Mouse (Mus musculus): ENCODE results near the gene Prn. TPM values are rescaled to one million over a fixed set of nuclear protein-coding genes. Genes with fewer than 3 reads are reported as not detected.

Prn gene
- polyA plus RNA-seq, 1 experiment, result not detected

DNA sequence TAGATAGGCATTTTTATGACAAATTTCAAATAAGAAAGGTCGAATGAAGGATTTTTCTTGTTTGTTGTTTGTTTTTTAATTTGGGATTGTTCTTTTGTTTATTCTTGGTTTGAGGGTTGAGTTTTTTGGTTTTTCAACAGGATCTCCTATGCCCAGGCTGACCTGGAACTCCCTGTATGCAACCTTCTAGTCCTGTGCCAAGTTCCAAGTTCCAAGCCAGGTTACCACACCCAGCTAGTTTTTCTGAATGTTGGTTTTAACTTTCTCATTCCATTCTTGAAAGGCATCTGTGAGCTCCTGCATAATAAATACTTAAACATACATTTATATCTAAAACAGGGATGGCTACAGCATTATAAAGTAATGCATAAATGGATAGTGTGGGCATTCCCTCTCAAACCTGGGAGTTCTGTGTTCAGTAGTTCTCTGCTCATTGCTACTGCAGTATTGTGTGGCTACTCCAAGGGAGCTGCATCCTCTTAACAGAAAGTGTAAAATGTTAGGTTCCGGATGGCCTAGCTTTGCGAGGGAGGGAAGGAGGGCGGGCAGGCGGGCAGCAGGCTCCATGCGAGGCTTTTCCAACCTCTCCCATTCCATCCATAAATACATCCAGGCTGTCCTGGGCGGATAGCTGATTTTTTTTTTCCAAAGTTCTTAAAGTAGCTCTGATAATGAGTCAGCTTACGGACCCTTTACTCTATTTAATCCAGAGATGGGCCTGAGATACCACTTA is 2.9 kb downstream of the Prn start:
- TF ChIP-seq POLR2A (IDR thresholded peaks at IDR 0.05; ENCODE audit: low read depth, low read length), result no peak
- TF ChIP-seq CTCF (IDR thresholded peaks at IDR 0.05; ENCODE audit: extremely low read depth, insufficient read depth, insufficient read length, insufficient replicate concordance), result no peak
- no peaks in the 10 kb centered on the region for H3K4me1 ChIP-seq (ENCODE audit: control insufficient read depth, insufficient read depth, insufficient read length)
- 88% methylated on average over 8 of the region's 8 CpGs for WGBS
- H3K4me3 ChIP-seq (ENCODE audit: extremely low read depth, insufficient read depth, insufficient read length), result no peak overlapping the region
- H3K36me3 ChIP-seq (ENCODE audit: control insufficient read depth, insufficient read depth, low read length), result no peaks in the 10 kb centered on the region
- H3K27me3 ChIP-seq (ENCODE audit: control insufficient read depth, insufficient read depth, low read length), result no peaks in the 10 kb centered on the region
- DNase-seq (ENCODE audit: low read depth in 1 of 2, low spot score in 2 of 2), result no peak
- no peak overlapping the region for H3K27ac ChIP-seq (ENCODE audit: insufficient read depth, low read length)

DNA sequence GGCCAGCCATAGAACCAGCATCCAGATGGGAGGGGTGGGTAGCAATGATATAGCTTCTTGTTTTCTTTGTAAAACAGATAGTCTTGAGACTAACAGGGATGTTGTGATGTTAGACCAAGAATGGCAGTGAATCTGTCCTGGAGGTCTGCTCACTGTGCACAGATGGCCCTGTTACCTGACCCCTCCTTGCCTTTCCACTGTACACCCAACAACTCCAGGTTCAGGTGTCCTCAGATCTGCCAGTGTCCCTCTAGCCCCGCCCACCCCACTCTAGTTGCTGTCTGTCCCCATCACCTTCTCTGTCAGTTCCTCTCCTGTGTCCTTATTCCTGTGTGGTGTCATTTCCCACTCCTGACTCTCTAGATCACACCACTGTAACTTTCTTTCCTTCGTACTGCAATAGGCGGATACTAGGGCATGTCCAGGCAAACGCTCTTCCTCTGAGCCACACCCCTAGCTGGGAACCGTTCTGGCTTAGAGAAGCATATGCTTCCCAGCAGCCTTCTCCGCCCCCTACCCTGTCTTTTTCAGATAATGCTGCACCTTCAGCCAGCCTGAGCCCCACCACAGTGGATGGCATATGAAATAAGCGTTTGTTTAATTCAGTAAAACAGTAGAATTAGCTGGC is 22.6 kb downstream of the Prn start:
- H3K36me3 ChIP-seq (ENCODE audit: control insufficient read depth, insufficient read depth, low read length), result no peaks in the 10 kb centered on the region
- no peaks in the 10 kb centered on the region for H3K4me1 ChIP-seq (ENCODE audit: control insufficient read depth, insufficient read depth, insufficient read length)
- no peak overlapping the region for H3K4me3 ChIP-seq (ENCODE audit: extremely low read depth, insufficient read depth, insufficient read length)
- DNase-seq (ENCODE audit: low read depth in 1 of 2, low spot score in 2 of 2), result no peak
- no peak for TF ChIP-seq CTCF (IDR thresholded peaks at IDR 0.05; ENCODE audit: extremely low read depth, insufficient read depth, insufficient read length, insufficient replicate concordance)
- TF ChIP-seq POLR2A (IDR thresholded peaks at IDR 0.05; ENCODE audit: low read depth, low read length), result no peak
- no peaks in the 10 kb centered on the region for H3K27me3 ChIP-seq (ENCODE audit: control insufficient read depth, insufficient read depth, low read length)
- no peak overlapping the region for H3K27ac ChIP-seq (ENCODE audit: insufficient read depth, low read length)
- 86% methylated on average over 7 of the region's 7 CpGs for WGBS

GRCm38 (mm10) chr2:131933013-131933412 is 23.3 kb downstream of the Prn start:
- Histone ChIP-seq H3K4me1 (ENCODE audit: control insufficient read depth, insufficient read depth, insufficient read length) (no peaks in the 10 kb centered on the region), H3K27ac (ENCODE audit: insufficient read depth, low read length) (no peak overlapping the region), H3K4me3 (ENCODE audit: extremely low read depth, insufficient read depth, insufficient read length) (no peak overlapping the region), H3K27me3 (ENCODE audit: control insufficient read depth, insufficient read depth, low read length) (no peaks in the 10 kb centered on the region), H3K36me3 (ENCODE audit: control insufficient read depth, insufficient read depth, low read length) (no peaks in the 10 kb centered on the region)
- 88% methylated on average over 6 of the region's 6 CpGs for WGBS
- TF ChIP-seq POLR2A (IDR thresholded peaks at IDR 0.05; ENCODE audit: low read depth, low read length) (no peak), CTCF (IDR thresholded peaks at IDR 0.05; ENCODE audit: extremely low read depth, insufficient read depth, insufficient read length, insufficient replicate concordance) (no peak)
- no peak for DNase-seq (ENCODE audit: low read depth in 1 of 2, low spot score in 2 of 2)

DNA sequence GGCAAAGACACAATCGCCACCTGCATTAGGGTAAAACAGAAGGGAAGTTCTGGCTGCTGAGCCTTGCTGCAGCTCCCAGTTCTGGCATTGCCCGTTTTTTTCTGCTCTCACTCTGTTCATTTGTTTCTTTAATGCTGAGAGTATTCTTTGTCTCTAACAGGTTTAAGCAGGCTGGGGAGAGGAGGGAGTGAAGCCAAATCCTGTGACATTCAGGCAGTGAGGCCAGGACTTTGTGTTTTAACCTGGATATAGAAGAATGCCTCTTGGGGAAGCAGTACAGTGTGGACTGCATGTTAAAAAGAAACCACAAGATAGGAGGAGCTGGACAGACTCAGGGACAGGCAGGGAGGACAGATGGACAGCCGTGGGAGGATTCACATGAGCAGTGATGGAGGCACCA is 23.8 kb downstream of the Prn start:
- Histone ChIP-seq H3K27me3 (ENCODE audit: control insufficient read depth, insufficient read depth, low read length) (no peaks in the 10 kb centered on the region), H3K4me1 (ENCODE audit: control insufficient read depth, insufficient read depth, insufficient read length) (no peaks in the 10 kb centered on the region), H3K4me3 (ENCODE audit: extremely low read depth, insufficient read depth, insufficient read length) (no peak overlapping the region), H3K36me3 (ENCODE audit: control insufficient read depth, insufficient read depth, low read length) (no peaks in the 10 kb centered on the region), H3K27ac (ENCODE audit: insufficient read depth, low read length) (no peak overlapping the region)
- DNase-seq (ENCODE audit: low read depth in 1 of 2, low spot score in 2 of 2), result no peak
- 64% methylated on average over 3 of the region's 3 CpGs for WGBS
- no peak for TF ChIP-seq POLR2A (IDR thresholded peaks at IDR 0.05; ENCODE audit: low read depth, low read length)
- no peak for TF ChIP-seq CTCF (IDR thresholded peaks at IDR 0.05; ENCODE audit: extremely low read depth, insufficient read depth, insufficient read length, insufficient replicate concordance)

GRCm38 (mm10) chr2:131934243-131934642 is 24.5 kb downstream of the Prn start:
- DNase-seq (ENCODE audit: low read depth in 1 of 2, low spot score in 2 of 2), result no peak
- H3K36me3 ChIP-seq (ENCODE audit: control insufficient read depth, insufficient read depth, low read length), result no peaks in the 10 kb centered on the region
- WGBS, result 95% methylated on average over 2 of the region's 2 CpGs
- H3K4me3 ChIP-seq (ENCODE audit: extremely low read depth, insufficient read depth, insufficient read length), result no peak overlapping the region
- no peak overlapping the region for H3K27ac ChIP-seq (ENCODE audit: insufficient read depth, low read length)
- TF ChIP-seq CTCF (IDR thresholded peaks at IDR 0.05; ENCODE audit: extremely low read depth, insufficient read depth, insufficient read length, insufficient replicate concordance) (no peak), POLR2A (IDR thresholded peaks at IDR 0.05; ENCODE audit: low read depth, low read length) (no peak)
- H3K27me3 ChIP-seq (ENCODE audit: control insufficient read depth, insufficient read depth, low read length), result no peaks in the 10 kb centered on the region
- H3K4me1 ChIP-seq (ENCODE audit: control insufficient read depth, insufficient read depth, insufficient read length), result no peaks in the 10 kb centered on the region

GRCm38 (mm10) chr2:131935390-131936105 is 25.8 kb downstream of the Prn start:
- no peak for TF ChIP-seq POLR2A (IDR thresholded peaks at IDR 0.05; ENCODE audit: low read depth, low read length)
- TF ChIP-seq CTCF (IDR thresholded peaks at IDR 0.05; ENCODE audit: extremely low read depth, insufficient read depth, insufficient read length, insufficient replicate concordance), result no peak
- H3K27ac ChIP-seq (ENCODE audit: insufficient read depth, low read length), result no peak overlapping the region
- no peaks in the 10 kb centered on the region for H3K36me3 ChIP-seq (ENCODE audit: control insufficient read depth, insufficient read depth, low read length)
- H3K4me1 ChIP-seq (ENCODE audit: control insufficient read depth, insufficient read depth, insufficient read length), result no peaks in the 10 kb centered on the region
- DNase-seq (ENCODE audit: low read depth in 1 of 2, low spot score in 2 of 2), result no peak
- WGBS, result 66% methylated on average over 10 of the region's 10 CpGs
- no peaks in the 10 kb centered on the region for H3K27me3 ChIP-seq (ENCODE audit: control insufficient read depth, insufficient read depth, low read length)
- no peak overlapping the region for H3K4me3 ChIP-seq (ENCODE audit: extremely low read depth, insufficient read depth, insufficient read length)

All from spleen, adult 2 months (tissue).